Mouse (Mus musculus) G1E (cell line): Measurements from ENCODE around the gene Raver1.

ENCODE experiments used
- CTCF ChIP-seq: IDR thresholded peaks from 2 replicates; pipeline ENCODE4 v1.5.1; 2012; ENCODE audit warnings: low read depth, low read length, inconsistent platforms, mixed read lengths
- GATA2 ChIP-seq: IDR thresholded peaks from 2 replicates; pipeline ENCODE4 v1.6.1; 2012; ENCODE audit warnings: low read depth, low read length, inconsistent platforms, borderline replicate concordance
- POLR2AphosphoS5 ChIP-seq: IDR thresholded peaks from 2 replicates; pipeline ENCODE4 v1.6.1; 2012; ENCODE audit warnings: low read depth, low read length, inconsistent platforms; ENCODE audit not compliant: insufficient replicate concordance
- TAL1 ChIP-seq: conservative IDR thresholded peaks from 2 replicates; pipeline ENCODE4 v1.6.1; 2012; ENCODE audit warnings: low read depth, low read length, inconsistent platforms, mixed read lengths

DNA sequence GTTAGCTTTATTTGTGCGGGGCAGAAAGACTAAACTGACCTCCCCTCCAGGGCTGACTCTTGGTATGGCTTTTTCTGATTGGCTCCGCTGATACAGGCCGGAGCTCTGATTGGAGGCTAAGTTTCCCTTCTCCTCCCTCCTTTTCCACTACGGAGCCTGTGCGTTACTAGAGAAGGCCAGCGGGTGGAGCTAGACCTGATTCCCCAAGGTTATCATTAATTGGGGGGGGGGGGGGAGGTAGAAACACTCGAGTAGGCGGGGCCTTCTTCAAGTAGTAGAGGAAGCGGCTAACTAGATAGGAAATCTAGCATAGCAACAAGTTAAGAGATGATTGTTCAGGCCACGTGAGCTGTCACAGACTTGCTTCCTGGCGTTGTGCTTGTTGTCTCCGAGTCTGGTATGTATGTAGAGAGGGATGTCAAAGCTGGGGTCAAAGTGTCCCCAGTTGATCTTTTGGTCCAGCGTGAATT, 61.0 kb downstream of the Raver1 start:
- TF ChIP-seq GATA2: no peak
- no peak for TF ChIP-seq CTCF
- TF ChIP-seq POLR2AphosphoS5: no peak
- TF ChIP-seq TAL1: no peak
